Mouse (Mus musculus) gastrocnemius, adult 2 months (tissue): ENCODE data around the gene Dixdc1. TPM values are rescaled to one million over a fixed set of nuclear protein-coding genes. Genes with fewer than 3 reads are reported as not detected.

Experiments
- DNase-seq: peaks from one replicate; pipeline ENCODE4 v3.0.0; 2022
- H3K27ac ChIP-seq: fragments of 200-600 bp; 2 replicates; pipeline ENCODE4 v1.8.1; 2022; ENCODE audit warnings: mild to moderate bottlenecking
- H3K4me3 ChIP-seq: fragments of 200-600 bp; 2 replicates; pipeline ENCODE4 v1.8.1; 2022; ENCODE audit warnings: mild to moderate bottlenecking, moderate library complexity
- CTCF ChIP-seq: fragments of 200-600 bp; IDR thresholded peaks from 2 replicates; pipeline ENCODE4 v1.8.1; 2022; ENCODE audit warnings: antibody characterized with exemption, mild to moderate bottlenecking, moderate library complexity
- intact Hi-C: fragments of 180-260 bp; cut with DNase I; formaldehyde crosslinking; loops from one replicate; pipeline ENCODE4 v1.15.1; 2025
- total RNA-seq, 2 experiments: library from RNA; stranded (reverse); gene quantifications; 2 replicates each; pipeline ENCODE4 v1.2.3; 2021

The Dixdc1 gene
- total RNA-seq, 2 experiments from 2014 or later = 2.6 to 4.7 TPM

GRCm38 (mm10) chr9:50692626-50693580, 46.4 kb downstream of the Dixdc1 start:
- intact Hi-C loops = no loop called here
- Histone ChIP-seq H3K4me3 (no peak overlapping the region), H3K27ac (no peak overlapping the region)
- TF ChIP-seq CTCF = no peak
- DNase-seq = no peak

DNA sequence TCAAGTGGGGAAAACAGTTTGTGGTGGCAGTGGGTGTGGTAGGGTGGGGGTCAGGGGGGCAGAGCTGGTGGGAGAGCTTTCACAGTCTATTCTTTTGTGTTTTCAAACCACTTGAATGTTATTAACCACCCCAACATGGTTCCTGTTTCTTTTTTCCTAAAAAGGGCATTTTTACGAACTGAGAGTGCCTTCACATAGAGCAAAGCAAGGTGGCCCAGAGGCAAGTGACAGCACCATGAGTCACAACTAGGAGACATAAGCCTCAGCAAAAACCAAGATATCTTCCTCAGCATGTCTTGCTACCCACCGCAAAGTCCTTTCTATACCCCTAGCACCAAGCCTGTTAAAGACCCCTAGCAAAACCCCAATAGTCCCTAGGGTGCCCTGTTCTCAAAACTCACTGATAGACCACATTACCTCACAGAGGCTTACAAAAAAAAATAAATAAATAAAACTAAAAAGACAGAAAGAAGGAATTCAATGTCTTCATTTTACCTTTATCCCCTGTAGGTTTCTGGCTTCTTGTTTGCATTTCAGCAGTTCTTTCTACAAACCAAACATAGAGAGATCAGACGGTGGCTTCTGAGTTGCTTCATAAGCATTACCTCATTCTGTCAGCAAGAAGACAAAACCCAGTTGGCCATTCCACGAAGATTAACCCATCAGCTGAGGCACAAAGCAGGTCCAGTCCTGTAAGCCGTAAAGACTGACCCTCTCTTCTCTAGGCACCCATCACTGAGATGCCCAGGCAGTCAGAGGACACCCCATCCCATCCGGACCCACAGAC, 52.3 kb downstream of the Dixdc1 start:
- no peak for TF ChIP-seq CTCF
- Histone ChIP-seq H3K4me3 (no peak overlapping the region), H3K27ac (no peak overlapping the region)
- DNase-seq = no peak
- intact Hi-C loops = no loop called here

DNA sequence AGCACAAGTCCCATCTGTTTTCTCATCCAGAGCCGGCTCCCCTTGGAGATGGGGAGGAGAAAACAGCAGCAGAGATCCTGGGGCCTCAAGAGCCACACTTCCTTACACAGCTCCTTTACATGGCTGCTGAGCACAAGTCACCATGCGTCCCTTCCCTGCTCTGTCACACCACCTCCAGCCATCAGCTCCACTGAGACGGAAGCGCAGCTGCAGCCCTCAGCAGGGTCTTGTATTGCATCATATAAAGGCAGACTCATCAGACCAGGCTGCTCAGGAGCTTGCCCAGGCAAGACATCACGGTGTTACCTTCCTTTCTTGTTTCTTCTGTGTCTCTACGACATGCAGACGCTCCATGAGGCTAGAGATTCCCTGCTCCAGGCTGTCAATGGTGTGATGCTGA, 57.6 kb downstream of the Dixdc1 start:
- Histone ChIP-seq H3K27ac (no peak overlapping the region), H3K4me3 (no peak overlapping the region)
- intact Hi-C loops = no loop called here
- no peak for TF ChIP-seq CTCF
- no peak for DNase-seq

GRCm38 (mm10) chr9:50679406-50679805, 59.9 kb downstream of the Dixdc1 start:
- TF ChIP-seq CTCF = no peak
- Histone ChIP-seq H3K4me3 (no peak overlapping the region), H3K27ac (no peak overlapping the region)
- intact Hi-C loops = no loop called here
- DNase-seq = no peak

DNA sequence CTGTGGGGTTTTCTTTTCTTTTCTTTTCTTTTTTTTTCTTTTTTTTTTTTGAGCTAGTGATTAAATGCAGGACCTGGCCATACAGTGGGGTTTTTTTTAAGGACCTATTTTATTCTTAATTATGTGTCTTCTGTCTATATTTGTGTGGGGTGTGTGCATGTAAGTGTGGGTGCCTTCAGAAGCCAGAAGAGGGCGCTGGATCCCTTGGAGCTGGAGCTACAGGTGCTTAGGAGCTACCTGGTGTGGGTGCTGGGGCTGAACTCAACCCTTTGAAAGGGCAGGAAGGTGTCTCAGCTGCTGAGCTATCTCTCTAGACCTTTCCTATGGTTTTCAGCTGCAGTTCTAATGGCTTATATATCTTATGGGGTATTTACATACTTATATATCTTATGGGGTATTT, 64.5 kb downstream of the Dixdc1 start:
- H3K27ac ChIP-seq = no peak overlapping the region
- no peak for DNase-seq
- no peak overlapping the region for H3K4me3 ChIP-seq
- peak; percentile 7; the same call in 1 of the 2 replicates for TF ChIP-seq CTCF
- intact Hi-C loops = no loop called here

DNA sequence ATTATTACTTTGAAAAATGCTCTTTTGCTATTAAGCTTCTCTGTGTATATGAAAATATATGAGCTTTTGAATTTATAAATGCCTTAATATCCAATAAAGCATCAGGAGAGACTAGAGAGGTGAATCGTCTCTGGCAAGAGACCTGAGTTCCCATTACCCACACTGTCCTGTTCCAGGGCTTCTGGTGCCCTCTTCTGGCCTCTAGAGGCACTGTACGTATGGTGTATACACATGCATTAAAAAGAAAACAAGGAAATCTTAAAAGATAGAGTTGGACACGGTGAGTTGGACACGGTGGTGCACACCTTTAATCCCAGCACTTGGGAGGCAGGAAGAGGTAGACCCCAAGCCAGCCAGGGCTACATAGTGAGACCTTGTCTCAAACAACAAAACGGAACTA, 68.6 kb downstream of the Dixdc1 start:
- intact Hi-C loops = no loop called here
- no peak overlapping the region for H3K27ac ChIP-seq
- peak; percentile 82 for TF ChIP-seq CTCF

GRCm38 (mm10) chr9:50667579-50668498, 71.5 kb downstream of the Dixdc1 start:
- Histone ChIP-seq H3K27ac (peak overlapping the region; percentile 43; the same call in 1 of the 2 replicates), H3K4me3 (no peak overlapping the region)
- no peak for DNase-seq
- TF ChIP-seq CTCF = no peak
- intact Hi-C loops = no loop called here

More for the DNA sequence above, 68.6 kb downstream of the Dixdc1 start:
- no peak overlapping the region for H3K4me3 ChIP-seq
- DNase-seq = peak; percentile 71

DNA sequence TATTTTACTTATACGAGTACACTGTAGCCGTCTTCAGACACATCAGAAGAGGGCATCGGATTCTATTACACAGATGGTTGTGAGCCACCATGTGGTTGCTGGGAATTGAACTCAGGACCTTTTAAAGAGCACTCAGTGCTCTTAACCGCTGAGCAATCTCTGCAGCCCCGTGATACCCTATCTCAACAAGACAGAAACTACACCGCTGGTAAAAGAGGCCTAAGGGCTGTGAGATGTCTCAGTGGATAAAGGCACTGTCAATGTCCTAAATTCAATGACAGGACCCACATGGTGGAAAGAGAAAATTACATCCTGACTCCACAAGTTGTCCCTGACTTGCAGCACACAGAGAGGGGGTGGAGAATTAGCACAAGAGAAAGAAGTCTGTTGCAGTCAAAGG, 72.9 kb downstream of the Dixdc1 start:
- TF ChIP-seq CTCF = no peak
- intact Hi-C loops = no loop called here
- H3K27ac ChIP-seq = no peak overlapping the region
- DNase-seq = no peak
- H3K4me3 ChIP-seq = no peak overlapping the region

DNA sequence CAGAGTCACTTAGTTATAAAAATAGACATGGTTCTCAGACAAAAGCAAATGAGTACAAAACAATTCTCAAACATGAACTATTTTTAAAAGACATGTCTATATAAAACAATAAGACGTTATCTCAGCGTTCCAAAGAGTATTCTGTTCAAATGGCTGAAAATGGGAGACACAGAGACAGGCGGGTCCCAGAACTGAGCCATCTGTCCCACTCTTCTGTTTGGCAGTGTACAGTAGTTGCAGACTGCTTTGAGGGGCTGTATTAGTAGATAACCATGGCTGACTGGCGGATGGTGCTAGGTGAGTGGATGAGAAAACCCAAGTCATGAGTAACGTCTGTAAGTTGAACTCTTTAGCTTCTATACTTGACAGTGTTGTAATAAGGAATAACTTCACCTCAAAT, 74.5 kb downstream of the Dixdc1 start:
- H3K4me3 ChIP-seq = no peak overlapping the region
- DNase-seq = no peak
- no peak for TF ChIP-seq CTCF
- intact Hi-C loops = no loop called here
- H3K27ac ChIP-seq = no peak overlapping the region

GRCm38 (mm10) chr9:50660431-50660830, 78.9 kb downstream of the Dixdc1 start:
- Histone ChIP-seq H3K27ac (peak overlapping the region; percentile 98), H3K4me3 (peak overlapping the region; percentile 99)
- peak; percentile 73 for DNase-seq
- intact Hi-C loops = no loop called here
- TF ChIP-seq CTCF = no peak

DNA sequence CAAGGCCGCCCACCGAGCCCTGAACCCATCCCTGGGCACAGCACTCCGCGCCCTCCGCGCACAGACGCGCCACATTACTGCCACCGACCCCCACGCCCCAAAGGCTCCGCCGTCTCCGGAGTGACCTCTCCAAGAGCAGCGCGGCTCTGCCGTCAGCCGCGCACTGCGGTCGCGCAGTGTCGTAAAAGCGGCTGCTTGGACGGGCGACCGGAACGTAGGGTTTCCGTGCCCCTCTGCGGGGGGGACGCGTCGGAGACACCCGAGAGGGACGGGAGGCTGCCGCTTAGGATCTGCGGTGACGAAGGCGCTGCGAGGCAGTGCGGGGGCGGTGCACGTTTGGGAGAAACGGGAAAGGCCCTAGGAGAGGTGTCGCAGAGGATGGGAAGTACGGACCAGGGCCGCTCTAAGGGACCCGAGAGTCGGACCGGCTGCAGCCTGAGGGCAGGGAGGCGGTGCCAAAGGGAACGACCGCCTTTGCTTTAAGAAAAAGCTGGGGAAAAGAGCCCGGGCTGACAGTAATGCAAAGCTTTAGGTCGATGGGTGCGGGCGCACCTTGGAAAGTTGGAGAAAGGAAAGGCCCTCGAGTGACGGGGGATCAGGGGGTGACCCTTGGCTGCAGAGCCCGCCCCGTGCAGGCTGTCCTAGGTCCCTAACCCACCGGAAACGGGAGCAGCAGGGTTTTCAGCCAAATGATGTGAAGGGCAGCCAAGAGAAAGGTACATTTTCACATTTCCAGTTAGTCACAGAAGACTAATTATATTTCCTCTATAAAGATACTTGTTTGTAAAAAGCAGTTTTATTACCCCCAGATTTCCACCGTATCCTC, 79.7 kb downstream of the Dixdc1 start, which contains the start of gene Dlat:
TSS of gene Dlat (minus strand) at position 389 of the 826 bp plus-strand sequence.
- TF ChIP-seq CTCF = no peak
- H3K4me3 ChIP-seq = peak within 1 kb of the TSS; percentile 99
- H3K27ac ChIP-seq = peak within 1 kb of the TSS; percentile 98
- intact Hi-C loops = loop anchor here (5.0 kb wide), 1 partner anchor 42 kb away; the partner anchor contains the start of genes Nkapd1 and Pih1d2
- peak; percentile 94 for DNase-seq
